Mouse (Mus musculus) heart, embryonic 14.5 days (tissue): ENCODE measurements around the gene Cwh43. TPM values are rescaled to one million over a fixed set of nuclear protein-coding genes. Genes with fewer than 3 reads are reported as not detected.

Source experiments
- ATAC-seq: fragments of 200-750 bp; cut with Nextera tagmentation; 2 replicates; pipeline ENCODE4 v1.8.0; 2017; ENCODE audit warnings: low read depth, moderate TSS enrichment; ENCODE audit not compliant: insufficient number of reproducible peaks, insufficient read depth, low FRiP score
- H3K27ac ChIP-seq, 2 experiments: fragments of 200-500 bp in 1 of 2; fragments of 300-500 bp in 1 of 2; sonication (generic) in 1 of 2; replicated peaks in 1 of 2; 2 replicates each; pipeline ENCODE4 v1.5.1; 2012 to 2014; ENCODE audit warnings: low read depth in 2 of 2, low read length in 2 of 2, control low read depth in 1 of 2, mild to moderate bottlenecking in 1 of 2, mixed read lengths in 1 of 2; ENCODE audit not compliant: control insufficient read depth in 1 of 2, insufficient read depth in 1 of 2
- H3K27me3 ChIP-seq: fragments of 300-500 bp; sonication (generic); 2 replicates; pipeline ENCODE4 v1.6.1; 2014; ENCODE audit warnings: mild to moderate bottlenecking, low read length, control low read depth; ENCODE audit not compliant: control insufficient read depth, insufficient read depth
- H3K36me3 ChIP-seq: fragments of 300-500 bp; sonication (generic); 2 replicates; pipeline ENCODE4 v1.6.1; 2014; ENCODE audit warnings: mild to moderate bottlenecking, control low read depth, low read length, mixed read lengths; ENCODE audit not compliant: control insufficient read depth, insufficient read depth
- H3K4me1 ChIP-seq, 2 experiments: fragments of 200-500 bp in 1 of 2; fragments of 300-500 bp in 1 of 2; sonication (generic) in 1 of 2; 2 replicates each; pipeline ENCODE4 v1.6.1; 2012 to 2014; ENCODE audit warnings: low read length in 2 of 2, control low read depth in 1 of 2, mixed read lengths in 1 of 2; ENCODE audit not compliant: control insufficient read depth in 2 of 2, insufficient read depth in 2 of 2
- H3K4me2 ChIP-seq: fragments of 300-500 bp; sonication (generic); 2 replicates; pipeline ENCODE4 v1.6.1; 2014; ENCODE audit warnings: mild to moderate bottlenecking, low read length
- H3K4me3 ChIP-seq, 2 experiments: fragments of 200-500 bp in 1 of 2; fragments of 300-500 bp in 1 of 2; sonication (generic) in 1 of 2; 2 replicates each; pipeline ENCODE4 v1.5.1; 2012 to 2014; ENCODE audit warnings: low read length in 2 of 2, mild to moderate bottlenecking in 2 of 2, control low read depth in 1 of 2, low read depth in 1 of 2, moderate library complexity in 1 of 2; ENCODE audit not compliant: control insufficient read depth in 1 of 2, insufficient read depth in 1 of 2
- H3K9ac ChIP-seq: fragments of 300-500 bp; sonication (generic); 2 replicates; pipeline ENCODE4 v1.6.1; 2014; ENCODE audit warnings: mild to moderate bottlenecking, low read length
- H3K9me3 ChIP-seq: fragments of 300-500 bp; sonication (generic); 2 replicates; pipeline ENCODE4 v1.6.1; 2016; ENCODE audit warnings: low read length, control low read depth; ENCODE audit not compliant: control insufficient read depth
- WGBS: fragments of 180-500 bp; shearing (Covaris S2); extraction: QIAGEN DNeasy Blood & Tissue Kit; methylation state at CpG from one replicate; pipeline ENCODE4 v1.1.7; 2014; 5-methylcytosine and 5-hydroxymethylcytosine counted together
- polyA plus RNA-seq: library from polyadenylated mRNA; unstranded; fragments of >200 nt; fragmentation: Nextera tagmentation; extraction: Ambion mirVana; gene quantifications from 2 replicates; pipeline ENCODE4 v1.2.1, GENCODE M21; 2014

Gene Cwh43
- polyA plus RNA-seq, 1 experiment from 2014 or later: not detected

- H3K4me2 ChIP-seq: no peak overlapping the region
- peaks cover 2 to 4% of the 10 kb centered on the region in 2 experiments; a peak in 1 of 4 replicates for H3K4me1 ChIP-seq
- WGBS: 40% methylated on average over 8 of the region's 8 CpGs
- no peak overlapping the region for H3K9ac ChIP-seq
- ATAC-seq: no peak
- no peak overlapping the region for H3K4me3 ChIP-seq
- peaks cover 8% of the 10 kb centered on the region; the same call in 1 of the 2 replicates for H3K27me3 ChIP-seq
- no peaks in the 10 kb centered on the region for H3K36me3 ChIP-seq
- H3K9me3 ChIP-seq: no peaks in the 10 kb centered on the region
- no peak overlapping the region for H3K27ac ChIP-seq
Measured at GRCm38 (mm10) chr5:73380829-73381228, 25.0 kb upstream of the Cwh43 start.

DNA sequence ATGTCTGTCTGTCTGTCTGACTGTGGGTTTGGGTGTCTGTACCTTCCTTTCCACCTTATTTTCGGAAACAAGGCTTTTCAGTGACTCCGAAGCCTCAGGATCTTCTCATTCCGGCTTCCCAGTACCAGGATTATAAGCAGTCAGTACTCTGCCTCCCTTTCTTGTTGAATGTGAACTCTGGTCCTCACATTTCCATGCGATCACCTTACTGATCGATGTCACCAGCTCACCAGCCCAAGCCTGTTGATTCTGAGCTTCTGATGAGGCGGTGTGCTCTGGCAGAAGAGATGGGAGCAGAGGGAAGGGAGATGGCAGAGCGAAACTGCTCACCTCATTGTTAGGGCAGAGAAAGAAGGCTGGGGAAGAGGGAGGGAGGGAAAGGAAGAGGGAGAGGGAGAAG lies 24.4 kb upstream of the Cwh43 start:
- Histone ChIP-seq H3K9ac (no peak overlapping the region), H3K4me1 (peaks cover 2 to 4% of the 10 kb centered on the region in 2 experiments; a peak in 1 of 4 replicates), H3K9me3 (no peaks in the 10 kb centered on the region), H3K4me2 (no peak overlapping the region), H3K27me3 (peaks cover 8% of the 10 kb centered on the region; the same call in 1 of the 2 replicates), H3K4me3 (no peak overlapping the region), H3K27ac (no peak overlapping the region), H3K36me3 (no peaks in the 10 kb centered on the region)
- WGBS: 76% methylated on average over 7 of the region's 7 CpGs
- ATAC-seq: no peak

GRCm38 (mm10) chr5:73381976-73382540 lies 23.8 kb upstream of the Cwh43 start:
- no peak overlapping the region for H3K27ac ChIP-seq
- H3K4me1 ChIP-seq: peaks cover 2 to 4% of the 10 kb centered on the region in 2 experiments; a peak in 1 of 4 replicates
- 66% methylated on average over 9 of the region's 9 CpGs for WGBS
- peaks cover 8% of the 10 kb centered on the region; the same call in 1 of the 2 replicates for H3K27me3 ChIP-seq
- no peaks in the 10 kb centered on the region for H3K36me3 ChIP-seq
- no peak for ATAC-seq
- H3K4me3 ChIP-seq: no peak overlapping the region
- H3K9me3 ChIP-seq: no peaks in the 10 kb centered on the region
- no peak overlapping the region for H3K4me2 ChIP-seq
- no peak overlapping the region for H3K9ac ChIP-seq

DNA sequence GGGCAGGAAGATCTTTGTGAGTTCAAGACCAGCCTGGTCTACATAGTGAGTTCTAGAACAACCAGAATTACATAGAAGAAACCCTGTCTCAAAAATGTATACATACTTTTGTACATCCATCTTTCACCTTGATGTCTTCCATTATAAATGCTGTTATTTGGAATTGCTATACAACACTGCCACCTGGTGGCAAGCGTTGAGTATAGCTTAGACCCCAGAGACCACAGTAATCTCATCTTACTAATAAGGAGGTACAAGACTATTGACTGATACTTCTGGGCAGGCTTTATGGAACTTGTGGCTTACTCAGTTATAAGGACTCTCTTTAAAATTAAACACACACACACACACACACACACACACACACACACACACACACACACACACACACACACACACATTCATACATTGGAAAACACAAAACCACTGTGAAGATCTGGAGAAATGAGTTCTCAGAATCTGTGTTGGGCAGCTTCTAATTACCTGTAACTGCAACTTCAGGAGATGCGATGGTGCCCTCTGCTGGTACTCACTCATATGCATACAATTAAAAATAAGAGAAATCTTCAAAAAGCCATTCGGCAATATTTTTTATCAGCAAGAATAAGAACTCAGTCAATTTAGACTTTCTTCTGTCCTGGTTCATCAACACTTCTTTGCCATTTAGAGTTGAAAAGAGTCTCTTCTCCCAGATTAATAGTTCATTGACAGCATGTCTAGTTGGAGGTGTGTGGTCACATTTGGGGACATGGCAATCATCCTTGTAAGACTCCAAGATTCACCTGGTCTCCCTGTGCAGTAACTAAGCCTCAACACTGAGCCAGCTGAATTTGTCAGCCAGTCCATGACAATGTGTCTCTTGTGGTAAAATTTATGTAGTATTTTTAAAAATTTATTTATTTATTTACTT lies 22.9 kb upstream of the Cwh43 start:
- 27% methylated on average over 3 of the region's 3 CpGs for WGBS

DNA sequence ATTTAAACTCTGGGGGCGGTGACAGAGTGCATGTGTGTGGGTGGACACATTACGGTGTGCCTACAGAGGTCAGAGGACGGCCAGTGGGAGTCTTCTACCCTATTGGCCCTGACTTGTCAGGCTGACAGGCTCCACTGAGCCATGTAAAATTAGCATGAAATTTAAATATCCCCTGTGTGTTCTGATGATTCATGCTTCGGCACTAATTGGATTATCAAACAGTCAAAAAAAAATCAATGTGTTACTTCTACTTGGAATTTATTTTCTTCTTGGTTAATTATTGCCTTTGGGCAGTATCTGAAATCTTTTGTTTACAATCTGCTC lies 22.3 kb upstream of the Cwh43 start:
- no peak overlapping the region for H3K4me3 ChIP-seq

More for the DNA sequence above, 22.9 kb upstream of the Cwh43 start:
- H3K9ac ChIP-seq: no peak overlapping the region
- H3K9me3 ChIP-seq: no peaks in the 10 kb centered on the region
- H3K4me1 ChIP-seq: peaks cover 2% of the 10 kb centered on the region in 2 experiments; a peak in 1 of 4 replicates
- H3K27ac ChIP-seq: no peak overlapping the region
- no peak for ATAC-seq
- no peak overlapping the region for H3K4me2 ChIP-seq
- peaks cover 8% of the 10 kb centered on the region; the same call in 1 of the 2 replicates for H3K27me3 ChIP-seq
- H3K4me3 ChIP-seq: no peak overlapping the region
- H3K36me3 ChIP-seq: no peaks in the 10 kb centered on the region

GRCm38 (mm10) chr5:73393041-73393440 lies 12.8 kb upstream of the Cwh43 start:
- H3K9ac ChIP-seq: no peak overlapping the region
- no peak overlapping the region for H3K4me3 ChIP-seq
- no peak overlapping the region for H3K4me2 ChIP-seq
- no peaks in the 10 kb centered on the region for H3K27me3 ChIP-seq
- 0 out of 2 replicates have a peak, but pooled peaks cover 4% of the 10 kb centered on the region for H3K9me3 ChIP-seq
- H3K4me1 ChIP-seq: no peaks in the 10 kb centered on the region
- H3K27ac ChIP-seq: no peak overlapping the region
- WGBS: 82% methylated on average over 9 of the region's 9 CpGs
- no peak for ATAC-seq
- no peaks in the 10 kb centered on the region for H3K36me3 ChIP-seq

More for the DNA sequence above, 22.3 kb upstream of the Cwh43 start:
- 69% methylated on average over 4 of the region's 4 CpGs for WGBS
- ATAC-seq: no peak
- H3K27ac ChIP-seq: no peak overlapping the region
- no peaks in the 10 kb centered on the region for H3K9me3 ChIP-seq
- H3K9ac ChIP-seq: no peak overlapping the region
- peaks cover 2% of the 10 kb centered on the region in 2 experiments; a peak in 1 of 4 replicates for H3K4me1 ChIP-seq
- no peak overlapping the region for H3K4me2 ChIP-seq
- no peaks in the 10 kb centered on the region for H3K36me3 ChIP-seq
- H3K27me3 ChIP-seq: peaks cover 8% of the 10 kb centered on the region; the same call in 1 of the 2 replicates

- Histone ChIP-seq H3K9me3 (no peaks in the 10 kb centered on the region), H3K4me2 (no peak overlapping the region), H3K4me3 (no peak overlapping the region), H3K36me3 (no peaks in the 10 kb centered on the region), H3K27ac (no peak overlapping the region), H3K9ac (no peak overlapping the region), H3K27me3 (peaks cover 8% of the 10 kb centered on the region), H3K4me1 (peaks cover 3 to 5% of the 10 kb centered on the region in 2 experiments; a peak in 2 of 4 replicates)
- 25% methylated on average over 7 of the region's 7 CpGs for WGBS
- ATAC-seq: no peak
Measured at GRCm38 (mm10) chr5:73399768-73400526, 5.9 kb upstream of the Cwh43 start.
